Mouse (Mus musculus): Measurements from ENCODE around the gene AU022252.

GRCm38 (mm10) chr4:119261087-119261713 is 28.7 kb upstream of the AU022252 start:
- TF ChIP-seq POLR2A (IDR thresholded peaks at IDR 0.05; ENCODE audit: borderline replicate concordance, control insufficient read depth, low read depth, low read length) (no peak), CTCF (IDR thresholded peaks at IDR 0.05; ENCODE audit: control insufficient read depth, insufficient read depth, low read length) (no peak)
